Mouse (Mus musculus) MEL (cell line): ENCODE data around the gene Uggt1. TPM values are rescaled to one million over a fixed set of nuclear protein-coding genes. Genes with fewer than 3 reads are reported as not detected.

Source experiments
- DNase-seq: peaks from one replicate; pipeline ENCODE4 v3.0.0; 2011; ENCODE audit warnings: low read depth, low spot score
- H3K27ac ChIP-seq: 2 replicates; pipeline ENCODE4 v1.5.1; 2012; ENCODE audit warnings: low read depth, mild to moderate bottlenecking, control low read depth, low read length, moderate library complexity; ENCODE audit not compliant: control insufficient read depth
- H3K27me3 ChIP-seq, 2 experiments: fragments of 150-350 bp in 1 of 2; sonication (generic) in 1 of 2; 2 replicates each; pipeline ENCODE4 v1.6.1; 2012; ENCODE audit warnings: low read length in 2 of 2, mild to moderate bottlenecking in 2 of 2, improper control_type of control experiment in 1 of 2, moderate library complexity in 1 of 2; ENCODE audit not compliant: insufficient read depth in 2 of 2, control insufficient read depth in 1 of 2
- H3K36me3 ChIP-seq, 2 experiments: 2 replicates each; pipeline ENCODE4 v1.6.1; 2012 to 2014; ENCODE audit warnings: low read length in 2 of 2, improper control_type of control experiment in 1 of 2, inconsistent platforms in 1 of 2, mild to moderate bottlenecking in 1 of 2; ENCODE audit not compliant: insufficient read depth in 2 of 2, control insufficient read depth in 1 of 2
- H3K4me1 ChIP-seq, 2 experiments: fragments of 150-350 bp in 1 of 2; sonication (generic) in 1 of 2; 2 replicates each; pipeline ENCODE4 v1.6.1; 2012; ENCODE audit warnings: low read length in 2 of 2, improper control_type of control experiment in 1 of 2, mild to moderate bottlenecking in 1 of 2; ENCODE audit not compliant: insufficient read depth in 2 of 2, control insufficient read depth in 1 of 2
- H3K4me3 ChIP-seq, 2 experiments: fragments of 150-350 bp in 1 of 2; sonication (generic) in 1 of 2; 2 replicates each; pipeline ENCODE4 v1.5.1; 2012; ENCODE audit warnings: low read depth in 2 of 2, low read length in 2 of 2, mild to moderate bottlenecking in 2 of 2, moderate library complexity in 2 of 2, control low read depth in 1 of 2, improper control_type of control experiment in 1 of 2; ENCODE audit not compliant: control insufficient read depth in 1 of 2, insufficient read depth in 1 of 2
- H3K79me2 ChIP-seq: 2 replicates; pipeline ENCODE4 v1.6.1; 2012; ENCODE audit warnings: mild to moderate bottlenecking, low read length, moderate library complexity; ENCODE audit not compliant: control insufficient read depth, poor library complexity, insufficient read depth
- H3K9ac ChIP-seq: 2 replicates; pipeline ENCODE4 v1.6.1; 2012; ENCODE audit warnings: low read depth, mild to moderate bottlenecking, control low read depth, low read length, moderate library complexity; ENCODE audit not compliant: control insufficient read depth, poor library complexity, severe bottlenecking
- H3K9me3 ChIP-seq: fragments of 150-350 bp; sonication (generic); replicated peaks from 2 replicates; pipeline ENCODE4 v1.6.1; 2012; ENCODE audit warnings: mild to moderate bottlenecking, low read length, improper control_type of control experiment, moderate library complexity; ENCODE audit not compliant: insufficient read depth
- BHLHE40 ChIP-seq: IDR thresholded peaks from 2 replicates; pipeline ENCODE4 v1.6.1; 2012; ENCODE audit warnings: low read depth, mild to moderate bottlenecking, inconsistent platforms, low read length, improper control_type of control experiment, borderline replicate concordance
- CHD1 ChIP-seq: IDR thresholded peaks from 2 replicates; pipeline ENCODE4 v1.6.1; 2012; ENCODE audit warnings: low read depth, mild to moderate bottlenecking, inconsistent platforms, low read length, improper control_type of control experiment
- CHD2 ChIP-seq: IDR thresholded peaks from 2 replicates; pipeline ENCODE4 v1.6.1; 2011; ENCODE audit warnings: low read length, improper control_type of control experiment
- CTCF ChIP-seq, 3 experiments: IDR thresholded peaks in 2 of 3; conservative IDR thresholded peaks in 1 of 3; 2 replicates each; pipeline ENCODE4 v1.5.1; 2011 to 2012; ENCODE audit warnings: low read length in 3 of 3, low read depth in 2 of 3, mild to moderate bottlenecking in 2 of 3, improper control_type of control experiment in 1 of 3, inconsistent platforms in 1 of 3, mixed read lengths in 1 of 3, moderate library complexity in 1 of 3; ENCODE audit not compliant: control insufficient read depth in 1 of 3, insufficient read depth in 1 of 3, poor library complexity in 1 of 3, severe bottlenecking in 1 of 3
- E2F4 ChIP-seq: IDR thresholded peaks from 2 replicates; pipeline ENCODE4 v1.6.1; 2011; ENCODE audit warnings: low read depth, low read length, improper control_type of control experiment, borderline replicate concordance
- ELF1 ChIP-seq: IDR thresholded peaks from 2 replicates; pipeline ENCODE4 v1.6.1; 2014; ENCODE audit warnings: low read depth, mild to moderate bottlenecking, inconsistent platforms, low read length, improper control_type of control experiment, moderate library complexity
- EP300 ChIP-seq, 2 experiments: IDR thresholded peaks; 2 replicates each; pipeline ENCODE4 v1.6.1; 2011; ENCODE audit warnings: improper control_type of control experiment in 2 of 2, low read length in 2 of 2, low read depth in 1 of 2, mild to moderate bottlenecking in 1 of 2
- ETS1 ChIP-seq: IDR thresholded peaks from 2 replicates; pipeline ENCODE4 v1.6.1; 2012; ENCODE audit warnings: low read depth, mild to moderate bottlenecking, inconsistent platforms, low read length, improper control_type of control experiment, moderate library complexity
- GABPA ChIP-seq: IDR thresholded peaks from 2 replicates; pipeline ENCODE4 v1.6.1; 2012; ENCODE audit warnings: low read depth, mild to moderate bottlenecking, inconsistent platforms, low read length, improper control_type of control experiment, moderate library complexity
- GATA1 ChIP-seq: IDR thresholded peaks from 2 replicates; pipeline ENCODE4 v1.6.1; 2011; ENCODE audit warnings: low read depth, low read length, improper control_type of control experiment
- HCFC1 ChIP-seq: IDR thresholded peaks from 2 replicates; pipeline ENCODE4 v1.6.1; 2012; ENCODE audit warnings: low read depth, mild to moderate bottlenecking, inconsistent platforms, low read length, improper control_type of control experiment, moderate library complexity
- JUND ChIP-seq: IDR thresholded peaks from 2 replicates; pipeline ENCODE4 v1.6.1; 2011; ENCODE audit warnings: low read depth, mild to moderate bottlenecking, improper control_type of control experiment, low read length
- MAFK ChIP-seq: IDR thresholded peaks from 2 replicates; pipeline ENCODE4 v1.6.1; 2011; ENCODE audit warnings: low read depth, mild to moderate bottlenecking, low read length, improper control_type of control experiment, borderline replicate concordance
- MAX ChIP-seq: IDR thresholded peaks from 2 replicates; pipeline ENCODE4 v1.6.1; 2011; ENCODE audit warnings: low read length, improper control_type of control experiment
- MAZ ChIP-seq: IDR thresholded peaks from 2 replicates; pipeline ENCODE4 v1.6.1; 2012; ENCODE audit warnings: low read depth, mild to moderate bottlenecking, inconsistent platforms, low read length, improper control_type of control experiment
- MEF2A ChIP-seq: IDR thresholded peaks from 2 replicates; pipeline ENCODE4 v1.6.1; 2014; ENCODE audit warnings: low read depth, mild to moderate bottlenecking, inconsistent platforms, low read length, improper control_type of control experiment; ENCODE audit not compliant: poor library complexity, insufficient replicate concordance, severe bottlenecking; ENCODE audit errors: extremely low read depth
- MXI1 ChIP-seq: IDR thresholded peaks from 2 replicates; pipeline ENCODE4 v1.6.1; 2011; ENCODE audit warnings: mild to moderate bottlenecking, low read depth, low read length, improper control_type of control experiment
- MYB ChIP-seq: IDR thresholded peaks from 2 replicates; pipeline ENCODE4 v1.6.1; 2011; ENCODE audit warnings: mild to moderate bottlenecking, low read depth, low read length, improper control_type of control experiment
- MYC ChIP-seq: IDR thresholded peaks from 2 replicates; pipeline ENCODE4 v1.6.1; 2011; ENCODE audit warnings: low read depth, mild to moderate bottlenecking, low read length, improper control_type of control experiment, moderate library complexity
- NELFE ChIP-seq: IDR thresholded peaks from 2 replicates; pipeline ENCODE4 v1.6.1; 2011; ENCODE audit warnings: low read depth, low read length, improper control_type of control experiment
- NRF1 ChIP-seq: IDR thresholded peaks from 2 replicates; pipeline ENCODE4 v1.6.1; 2014; ENCODE audit warnings: low read depth, mild to moderate bottlenecking, inconsistent platforms, low read length, improper control_type of control experiment, moderate library complexity; ENCODE audit not compliant: poor library complexity, insufficient read depth, severe bottlenecking
- POLR2A ChIP-seq, 2 experiments: IDR thresholded peaks; 2 replicates each; pipeline ENCODE4 v1.6.1; 2011 to 2012; ENCODE audit warnings: low read length in 2 of 2, mild to moderate bottlenecking in 2 of 2, control low read depth in 1 of 2, improper control_type of control experiment in 1 of 2, low read depth in 1 of 2, moderate library complexity in 1 of 2; ENCODE audit not compliant: control insufficient read depth in 1 of 2, insufficient read depth in 1 of 2, poor library complexity in 1 of 2
- POLR2AphosphoS2 ChIP-seq: IDR thresholded peaks from 2 replicates; pipeline ENCODE4 v1.6.1; 2011; ENCODE audit warnings: low read length, improper control_type of control experiment
- POLR2AphosphoS5 ChIP-seq: IDR thresholded peaks from 2 replicates; pipeline ENCODE4 v1.6.1; 2012; ENCODE audit warnings: low read depth, borderline replicate concordance, mild to moderate bottlenecking, inconsistent platforms, low read length, moderate library complexity, mixed read lengths
- RAD21 ChIP-seq: IDR thresholded peaks from 2 replicates; pipeline ENCODE4 v1.6.1; 2011; ENCODE audit warnings: mild to moderate bottlenecking, low read depth, low read length, improper control_type of control experiment
- RCOR1 ChIP-seq: IDR thresholded peaks from 2 replicates; pipeline ENCODE4 v1.6.1; 2012; ENCODE audit warnings: low read depth, mild to moderate bottlenecking, inconsistent platforms, low read length, improper control_type of control experiment
- SMC3 ChIP-seq: IDR thresholded peaks from 2 replicates; pipeline ENCODE4 v1.6.1; 2011; ENCODE audit warnings: low read depth, low read length, improper control_type of control experiment
- TAL1 ChIP-seq: IDR thresholded peaks from 2 replicates; pipeline ENCODE4 v1.6.1; 2012; ENCODE audit warnings: mild to moderate bottlenecking, inconsistent platforms, low read length, moderate library complexity, mixed read lengths
- TBP ChIP-seq: IDR thresholded peaks from 2 replicates; pipeline ENCODE4 v1.8.0; 2011; ENCODE audit warnings: low read depth, low read length, improper control_type of control experiment
- TCF12 ChIP-seq: IDR thresholded peaks from 2 replicates; pipeline ENCODE4 v1.6.1; 2014; ENCODE audit warnings: low read depth, mild to moderate bottlenecking, inconsistent platforms, low read length, improper control_type of control experiment, moderate library complexity
- UBTF ChIP-seq: IDR thresholded peaks from 2 replicates; pipeline ENCODE4 v1.6.1; 2012; ENCODE audit warnings: low read depth, mild to moderate bottlenecking, inconsistent platforms, low read length, improper control_type of control experiment, moderate library complexity, borderline replicate concordance; ENCODE audit not compliant: insufficient read depth
- USF1 ChIP-seq: IDR thresholded peaks from 2 replicates; pipeline ENCODE4 v1.6.1; 2014; ENCODE audit warnings: low read depth, mild to moderate bottlenecking, inconsistent platforms, low read length, improper control_type of control experiment, moderate library complexity
- USF2 ChIP-seq, 2 experiments: IDR thresholded peaks; 2 replicates each; pipeline ENCODE4 v1.6.1; 2011 to 2012; ENCODE audit warnings: improper control_type of control experiment in 2 of 2, low read length in 2 of 2, borderline replicate concordance in 1 of 2, inconsistent platforms in 1 of 2, low read depth in 1 of 2, mild to moderate bottlenecking in 1 of 2; ENCODE audit not compliant: insufficient read depth in 1 of 2
- ZC3H11A ChIP-seq: IDR thresholded peaks from 2 replicates; pipeline ENCODE4 v1.6.1; 2012; ENCODE audit warnings: low read depth, mild to moderate bottlenecking, inconsistent platforms, low read length, improper control_type of control experiment
- ZKSCAN1 ChIP-seq: IDR thresholded peaks from 2 replicates; pipeline ENCODE4 v1.6.1; 2012; ENCODE audit warnings: low read depth, mild to moderate bottlenecking, inconsistent platforms, low read length, improper control_type of control experiment, moderate library complexity
- ZMIZ1 ChIP-seq: IDR thresholded peaks from 2 replicates; pipeline ENCODE4 v1.6.1; 2012; ENCODE audit warnings: low read depth, mild to moderate bottlenecking, inconsistent platforms, low read length, improper control_type of control experiment, moderate library complexity
- polyA plus RNA-seq, 2 experiments: library from polyadenylated mRNA; stranded (reverse) in 1 of 2; unstranded in 1 of 2; fragments of >175 nt in 1 of 2; fragments of >200 nt in 1 of 2; gene quantifications; 2 replicates each; pipeline versions ENCODE4 v1.2.1 to v1.2.4; 2012; ENCODE audit warnings: low replicate concordance in 2 of 2, low read depth in 1 of 2; ENCODE audit not compliant: insufficient read length in 2 of 2, insufficient read depth in 1 of 2, missing spikeins in 1 of 2
- total RNA-seq: library from RNA; depleted of rRNA; stranded (reverse); fragments of 300-350 nt; gene quantifications from 2 replicates; pipeline ENCODE4 v1.2.3, GENCODE M21; 2012

Uggt1 gene
- total and polyA plus RNA-seq, 3 experiments: 33.8 to 98.3 (median 47.9) TPM

DNA sequence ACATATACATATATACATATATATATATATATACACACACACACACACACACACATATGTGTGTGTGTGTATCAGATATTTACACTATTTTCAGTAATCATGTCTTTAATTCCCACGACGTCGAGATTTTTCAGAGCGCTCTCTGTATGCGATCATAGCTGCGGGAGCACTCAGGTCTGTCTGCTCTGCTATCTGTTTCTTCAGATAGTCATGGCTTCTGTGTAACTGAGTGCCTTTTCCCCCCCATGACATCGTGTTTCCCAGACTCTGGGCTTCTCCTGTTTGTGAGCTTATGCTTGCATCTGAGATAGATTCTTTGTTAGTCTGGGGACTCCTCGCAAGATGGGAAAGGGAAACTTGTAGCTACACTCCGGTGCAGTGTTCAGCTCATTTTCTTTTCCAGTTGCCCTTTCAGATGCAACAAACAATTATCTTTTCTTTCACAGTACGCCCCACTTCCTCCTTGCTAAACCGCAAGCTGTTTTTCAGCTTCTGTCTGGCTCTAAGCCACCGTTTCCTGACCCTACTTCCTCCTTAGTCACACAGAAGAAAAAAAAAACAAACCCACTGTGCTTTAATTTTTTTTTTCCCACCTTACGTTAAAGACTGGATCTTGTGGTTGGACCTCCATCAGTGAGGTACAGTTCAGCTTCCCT is 19.4 kb upstream of the Uggt1 start:
- Histone ChIP-seq H3K36me3 (peaks cover 0 to 12% of the 10 kb centered on the region in 2 experiments; a peak in 2 of 4 replicates), H3K79me2 (no peaks in the 10 kb centered on the region), H3K4me3 (peak overlapping the region; percentile 34 to 44), H3K4me1 (peaks cover 7 to 24% of the 10 kb centered on the region in 2 experiments), H3K9ac (peak overlapping the region; percentile 38; the same call in 1 of the 2 replicates), H3K9me3 (no peaks in the 10 kb centered on the region), H3K27me3 (no peaks in the 10 kb centered on the region), H3K27ac (peak overlapping the region; percentile 89)
- peak; percentile 98 for DNase-seq
- TF ChIP-seq GABPA (no peak), MAX (0 out of 2 replicates have a peak, but pooled peaks have one; percentile 30), CTCF (IDR thresholded peaks at IDR 0.05 in 2 of 3, conservative IDR thresholded peaks at IDR 0.05 in 1 of 3; ENCODE audit: control insufficient read depth in 1 of 3, insufficient read depth in 1 of 3, low read depth in 2 of 3, low read length in 3 of 3, poor library complexity in 1 of 3, severe bottlenecking in 1 of 3) (no peak), ELF1 (peak; percentile 39; the same call in 1 of the 2 replicates), RCOR1 (peak; percentile 94), UBTF (no peak), TBP (peak; percentile 62; the same call in 1 of the 2 replicates), NRF1 (no peak), CHD2 (no peak), MAFK (no peak), ZC3H11A (no peak), HCFC1 (no peak), USF1 (no peak), ZMIZ1 (no peak), MYC (no peak), POLR2AphosphoS2 (no peak), E2F4 (no peak), NELFE (no peak), ZKSCAN1 (no peak; the same call in 1 of the 2 replicates), TCF12 (peak; percentile 93), BHLHE40 (peak; percentile 70), TAL1 (peak; percentile 91), RAD21 (no peak), JUND (no peak), POLR2A (IDR thresholded peaks at IDR 0.05; ENCODE audit: control insufficient read depth in 1 of 2, insufficient read depth in 1 of 2, low read depth in 1 of 2, low read length in 2 of 2, poor library complexity in 1 of 2) (no peak), GATA1 (peak; percentile 86), MAZ (no peak), SMC3 (no peak), MYB (peak; percentile 67; the same call in 1 of the 2 replicates), EP300 (IDR thresholded peaks at IDR 0.05; ENCODE audit: low read depth in 1 of 2, low read length in 2 of 2) (peak; percentile 95 to 96), CHD1 (no peak), USF2 (IDR thresholded peaks at IDR 0.05; ENCODE audit: borderline replicate concordance in 1 of 2, insufficient read depth in 1 of 2, low read depth in 1 of 2, low read length in 2 of 2) (no peak), ETS1 (peak; percentile 94), POLR2AphosphoS5 (no peak), MXI1 (0 out of 2 replicates have a peak, but pooled peaks have one; percentile 53), MEF2A (no peak)
